Mouse (Mus musculus): ENCODE data around the gene Ankrd37. TPM values are rescaled to one million over a fixed set of nuclear protein-coding genes. Genes with fewer than 3 reads are reported as not detected.

The Ankrd37 gene
- polyA plus RNA-seq, 1 experiment: 4.8 TPM

GRCm38 (mm10) chr8:45973988-45974505, 31.5 kb downstream of the Ankrd37 start:
- 71% methylated on average over 8 of the region's 8 CpGs for WGBS
- H3K36me3 ChIP-seq (ENCODE audit: control insufficient read depth, insufficient read depth, low read length): peaks cover 5% of the 10 kb centered on the region; the same call in 1 of the 2 replicates
- peaks cover 3% of the 10 kb centered on the region; the same call in 1 of the 2 replicates for H3K4me1 ChIP-seq (ENCODE audit: control insufficient read depth, insufficient read depth, insufficient read length, low read length)
- no peak overlapping the region for H3K27ac ChIP-seq (ENCODE audit: insufficient read depth, low read depth, low read length)
- no peaks in the 10 kb centered on the region for H3K27me3 ChIP-seq (ENCODE audit: control insufficient read depth, insufficient read depth, low read length)
- H3K4me3 ChIP-seq (ENCODE audit: low read depth, low read length): no peak overlapping the region
- no peak for TF ChIP-seq POLR2A (IDR thresholded peaks at IDR 0.05; ENCODE audit: low read depth, low read length)
- no peak for TF ChIP-seq CTCF (IDR thresholded peaks at IDR 0.05; ENCODE audit: extremely low read depth, insufficient read length, insufficient replicate concordance, low read depth, low read length)

GRCm38 (mm10) chr8:45970894-45971293, 34.6 kb downstream of the Ankrd37 start:
- WGBS: 97% methylated on average over 12 of the region's 12 CpGs
- H3K27me3 ChIP-seq (ENCODE audit: control insufficient read depth, insufficient read depth, low read length): no peaks in the 10 kb centered on the region
- TF ChIP-seq POLR2A (IDR thresholded peaks at IDR 0.05; ENCODE audit: low read depth, low read length) (no peak), CTCF (IDR thresholded peaks at IDR 0.05; ENCODE audit: extremely low read depth, insufficient read length, insufficient replicate concordance, low read depth, low read length) (no peak)

GRCm38 (mm10) chr8:45950622-45951021, 54.9 kb downstream of the Ankrd37 start:
- H3K4me3 ChIP-seq (ENCODE audit: low read depth, low read length): no peak overlapping the region
- TF ChIP-seq CTCF (IDR thresholded peaks at IDR 0.05; ENCODE audit: extremely low read depth, insufficient read length, insufficient replicate concordance, low read depth, low read length): no peak
- TF ChIP-seq POLR2A (IDR thresholded peaks at IDR 0.05; ENCODE audit: low read depth, low read length): no peak
- no peaks in the 10 kb centered on the region for H3K4me1 ChIP-seq (ENCODE audit: control insufficient read depth, insufficient read depth, insufficient read length, low read length)
- H3K27ac ChIP-seq (ENCODE audit: insufficient read depth, low read depth, low read length): no peak overlapping the region
- no peaks in the 10 kb centered on the region for H3K36me3 ChIP-seq (ENCODE audit: control insufficient read depth, insufficient read depth, low read length)
- no peaks in the 10 kb centered on the region for H3K27me3 ChIP-seq (ENCODE audit: control insufficient read depth, insufficient read depth, low read length)
- 45% methylated on average over 2 of the region's 2 CpGs for WGBS

More at GRCm38 (mm10) chr8:45970894-45971293, 34.6 kb downstream of the Ankrd37 start:
- Histone ChIP-seq H3K36me3 (ENCODE audit: control insufficient read depth, insufficient read depth, low read length) (no peaks in the 10 kb centered on the region), H3K27ac (ENCODE audit: insufficient read depth, low read depth, low read length) (no peak overlapping the region), H3K4me1 (ENCODE audit: control insufficient read depth, insufficient read depth, insufficient read length, low read length) (no peaks in the 10 kb centered on the region; the same call in 1 of the 2 replicates), H3K4me3 (ENCODE audit: low read depth, low read length) (no peak overlapping the region)

Other genes starting within 250 kb of the Ankrd37 start
- gene Pdlim3, start 120.2 kb downstream of the Ankrd37 start, polyA plus RNA-seq (2012; rRNA removed): 52.8 and 59.5 TPM in 2 replicates
- 0.04 TPM in 1 of 2 replicates, not detected in the other for gene Ccdc110, start 71.1 kb downstream of the Ankrd37 start, polyA plus RNA-seq (2012; rRNA removed)
- 0.08 TPM in 1 of 2 replicates, not detected in the other for gene 1700029J07Rik, start 30.5 kb downstream of the Ankrd37 start, polyA plus RNA-seq (2012; rRNA removed)
- 3.7 and 5.8 TPM in 2 replicates for gene Ufsp2, start 30.2 kb downstream of the Ankrd37 start, polyA plus RNA-seq (2012; rRNA removed)
- not detected in 2 replicates for gene Lrp2bp, start 6.4 kb downstream of the Ankrd37 start, polyA plus RNA-seq (2012; rRNA removed)
- gene Cfap97, start 146.1 kb upstream of the Ankrd37 start, polyA plus RNA-seq (2012; rRNA removed): 0.71 and 1.7 TPM in 2 replicates
- 4.8 and 10.9 TPM in 2 replicates for gene Snx25, start 146.5 kb upstream of the Ankrd37 start, polyA plus RNA-seq (2012; rRNA removed)
- 60.8 and 68.8 TPM in 2 replicates for gene Slc25a4, start 205.6 kb upstream of the Ankrd37 start, polyA plus RNA-seq (2012; rRNA removed)